Mouse (Mus musculus) hindbrain, embryonic 12.5 days (tissue): ENCODE results near the gene Gls. TPM values are rescaled to one million over a fixed set of nuclear protein-coding genes. Genes with fewer than 3 reads are reported as not detected.

Experiments used
- ATAC-seq: fragments of 200-750 bp; cut with Nextera tagmentation; 2 replicates; pipeline ENCODE4 v1.8.0; 2017; ENCODE audit warnings: moderate TSS enrichment; ENCODE audit not compliant: low FRiP score
- H3K27ac ChIP-seq: fragments of 300-500 bp; sonication (generic); 2 replicates; pipeline ENCODE4 v1.5.1; 2016; ENCODE audit warnings: mild to moderate bottlenecking
- H3K27me3 ChIP-seq: fragments of 300-500 bp; sonication (generic); 2 replicates; pipeline ENCODE4 v1.6.1; 2016; ENCODE audit warnings: mild to moderate bottlenecking
- H3K36me3 ChIP-seq: fragments of 300-500 bp; sonication (generic); 2 replicates; pipeline ENCODE4 v1.6.1; 2016; ENCODE audit warnings: mild to moderate bottlenecking
- H3K4me1 ChIP-seq: fragments of 300-500 bp; sonication (generic); 2 replicates; pipeline ENCODE4 v1.6.1; 2016
- H3K4me2 ChIP-seq: fragments of 300-500 bp; sonication (generic); replicated peaks from 2 replicates; pipeline ENCODE4 v1.6.1; 2016; ENCODE audit warnings: mild to moderate bottlenecking
- H3K4me3 ChIP-seq: fragments of 300-500 bp; sonication (generic); 2 replicates; pipeline ENCODE4 v1.5.1; 2016; ENCODE audit warnings: mild to moderate bottlenecking
- H3K9ac ChIP-seq: fragments of 300-500 bp; sonication (generic); 2 replicates; pipeline ENCODE4 v1.6.1; 2016; ENCODE audit warnings: mild to moderate bottlenecking, moderate library complexity
- H3K9me3 ChIP-seq: fragments of 300-500 bp; sonication (generic); replicated peaks from 2 replicates; pipeline ENCODE4 v1.6.1; 2016; ENCODE audit warnings: mild to moderate bottlenecking
- WGBS: fragments of 180-500 bp; shearing (Covaris S2); methylation state at CpG from one replicate; pipeline ENCODE4 v1.1.7; 2016; 5-methylcytosine and 5-hydroxymethylcytosine counted together
- polyA plus RNA-seq: library from polyadenylated mRNA; unstranded; fragments of >200 nt; fragmentation: Nextera tagmentation; extraction: Ambion mirVana; gene quantifications from 2 replicates; pipeline ENCODE4 v1.2.1, GENCODE M21; 2016

Gene Gls
- polyA plus RNA-seq, 1 experiment from 2014 or later = 40.9 TPM

GRCm38 (mm10) chr1:52149934-52150346, 83.1 kb downstream of the Gls start:
- H3K27me3 ChIP-seq = no peaks in the 10 kb centered on the region
- no peak overlapping the region for H3K4me3 ChIP-seq
- H3K9me3 ChIP-seq = no peaks in the 10 kb centered on the region
- H3K4me2 ChIP-seq = no peak overlapping the region
- H3K9ac ChIP-seq = no peak overlapping the region
- 61% methylated on average over 9 of the region's 9 CpGs for WGBS
- ATAC-seq = no peak
- H3K4me1 ChIP-seq = peaks cover 17% of the 10 kb centered on the region; the same call in 1 of the 2 replicates
- H3K36me3 ChIP-seq = no peaks in the 10 kb centered on the region
- H3K27ac ChIP-seq = no peak overlapping the region

DNA sequence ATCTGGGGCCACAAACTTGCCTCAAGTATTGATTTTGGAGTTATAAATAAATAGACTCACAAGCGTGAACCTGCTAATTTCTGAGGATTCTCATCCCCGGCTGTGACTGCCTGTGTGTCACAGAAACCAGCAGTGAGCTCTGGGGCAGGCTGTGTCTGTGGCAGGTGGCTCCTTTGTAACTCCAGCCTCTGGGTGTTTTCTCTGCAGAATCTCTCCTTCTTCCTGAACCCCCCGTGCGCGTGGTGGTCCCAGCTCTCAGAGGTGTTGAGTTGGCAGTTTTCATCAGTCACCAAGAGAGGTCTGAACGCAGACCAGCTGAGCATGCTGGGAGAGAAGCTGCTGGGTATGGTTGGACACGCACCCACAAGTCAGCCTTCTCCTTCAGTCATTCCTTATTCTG, 84.3 kb downstream of the Gls start:
- Histone ChIP-seq H3K4me1 (peaks cover 17% of the 10 kb centered on the region; the same call in 1 of the 2 replicates), H3K9me3 (no peaks in the 10 kb centered on the region), H3K27ac (no peak overlapping the region), H3K4me2 (no peak overlapping the region), H3K9ac (no peak overlapping the region), H3K4me3 (no peak overlapping the region), H3K27me3 (no peaks in the 10 kb centered on the region), H3K36me3 (no peaks in the 10 kb centered on the region)
- ATAC-seq = no peak
- WGBS = 70% methylated on average over 7 of the region's 7 CpGs

GRCm38 (mm10) chr1:52148178-52148577, 84.9 kb downstream of the Gls start:
- H3K4me2 ChIP-seq = no peak overlapping the region
- no peaks in the 10 kb centered on the region for H3K36me3 ChIP-seq
- WGBS = 64% methylated on average over 7 of the region's 7 CpGs
- H3K4me1 ChIP-seq = peaks cover 17% of the 10 kb centered on the region; the same call in 1 of the 2 replicates
- no peak for ATAC-seq
- no peak overlapping the region for H3K4me3 ChIP-seq
- H3K9me3 ChIP-seq = no peaks in the 10 kb centered on the region
- no peaks in the 10 kb centered on the region for H3K27me3 ChIP-seq
- H3K27ac ChIP-seq = no peak overlapping the region
- no peak overlapping the region for H3K9ac ChIP-seq

- Histone ChIP-seq H3K36me3 (no peaks in the 10 kb centered on the region), H3K4me1 (peaks cover 17% of the 10 kb centered on the region; the same call in 1 of the 2 replicates), H3K27ac (no peak overlapping the region), H3K4me3 (no peak overlapping the region), H3K4me2 (no peak overlapping the region), H3K9ac (no peak overlapping the region), H3K27me3 (no peaks in the 10 kb centered on the region), H3K9me3 (no peaks in the 10 kb centered on the region)
- 77% methylated on average over 2 of the region's 2 CpGs for WGBS
- no peak for ATAC-seq
Observed at GRCm38 (mm10) chr1:52147431-52147830, 85.6 kb downstream of the Gls start.

DNA sequence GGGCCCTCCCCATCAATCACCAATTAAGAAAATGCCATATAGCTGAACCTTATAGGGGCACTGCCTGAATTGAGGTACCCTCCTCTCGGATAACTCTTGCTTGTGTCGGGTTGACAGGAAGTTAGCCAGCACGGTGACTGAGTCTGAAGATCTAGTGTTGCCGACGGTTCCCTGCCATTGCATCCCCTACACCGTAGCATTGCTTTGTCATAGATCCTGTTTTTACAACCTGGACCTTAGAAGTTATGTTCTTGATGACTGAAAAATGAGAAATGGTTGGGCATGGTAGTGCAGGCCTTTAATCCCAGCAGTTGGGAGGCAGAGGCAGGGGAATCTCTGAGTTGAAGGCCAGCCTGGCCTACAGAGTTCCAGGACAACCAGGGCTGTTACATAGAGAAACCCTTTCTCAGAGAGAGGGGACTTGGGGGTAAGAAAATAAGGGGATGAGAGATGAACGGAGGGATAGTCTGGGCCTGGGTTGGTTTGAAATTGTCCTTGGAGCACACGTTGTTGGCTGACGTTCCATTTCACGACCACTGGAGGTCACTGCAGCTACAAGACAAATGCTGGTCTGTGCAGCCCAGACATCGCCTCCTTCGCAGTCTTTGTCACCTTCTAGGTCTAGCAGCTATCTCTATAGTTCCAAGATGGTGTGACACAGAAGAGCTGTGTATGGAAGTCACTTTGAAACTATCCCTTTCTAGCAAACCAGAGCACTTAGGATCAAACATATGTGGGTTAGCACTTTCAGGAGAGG, 86.6 kb downstream of the Gls start:
- no peak overlapping the region for H3K9ac ChIP-seq
- no peaks in the 10 kb centered on the region for H3K36me3 ChIP-seq
- H3K4me1 ChIP-seq = peaks cover 17% of the 10 kb centered on the region; the same call in 1 of the 2 replicates
- H3K4me2 ChIP-seq = no peak overlapping the region
- H3K9me3 ChIP-seq = no peaks in the 10 kb centered on the region
- H3K27ac ChIP-seq = no peak overlapping the region
- ATAC-seq = peak; percentile 83
- H3K4me3 ChIP-seq = no peak overlapping the region
- no peaks in the 10 kb centered on the region for H3K27me3 ChIP-seq
- WGBS = 55% methylated on average over 12 of the region's 12 CpGs

GRCm38 (mm10) chr1:52144907-52145306, 88.1 kb downstream of the Gls start:
- no peak overlapping the region for H3K4me2 ChIP-seq
- H3K9ac ChIP-seq = no peak overlapping the region
- H3K4me3 ChIP-seq = no peak overlapping the region
- no peaks in the 10 kb centered on the region for H3K9me3 ChIP-seq
- ATAC-seq = no peak
- no peak overlapping the region for H3K27ac ChIP-seq
- peaks cover 15% of the 10 kb centered on the region; the same call in 1 of the 2 replicates for H3K4me1 ChIP-seq
- no peaks in the 10 kb centered on the region for H3K36me3 ChIP-seq
- WGBS = 88% methylated on average over 10 of the region's 10 CpGs
- no peaks in the 10 kb centered on the region for H3K27me3 ChIP-seq

DNA sequence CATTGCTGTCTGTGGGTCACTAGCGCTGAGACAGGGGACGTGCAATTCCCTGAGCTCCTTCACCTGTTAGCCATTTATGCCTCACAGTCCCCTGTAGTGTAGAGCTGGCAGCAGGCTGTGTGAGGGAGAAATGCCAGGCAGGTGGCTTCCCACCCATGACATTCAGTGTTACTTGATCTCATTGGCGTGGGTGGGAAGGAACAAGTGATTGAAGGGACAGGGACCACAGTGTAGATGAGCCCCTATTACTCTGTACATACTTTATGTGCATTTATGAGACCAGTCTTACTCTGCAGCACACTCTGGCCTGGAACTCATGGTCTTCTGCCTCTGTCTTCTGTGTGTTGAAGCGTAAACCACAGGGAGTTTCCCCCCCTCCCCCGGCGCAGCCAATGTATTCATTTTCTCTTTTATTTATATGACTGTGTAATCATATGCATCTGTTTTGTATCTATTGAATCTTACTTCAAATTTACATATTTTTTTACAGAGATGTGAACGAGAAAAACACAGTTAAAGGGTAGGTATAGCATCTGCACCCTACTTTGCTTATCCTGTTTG, 89.4 kb downstream of the Gls start:
- H3K27me3 ChIP-seq = no peaks in the 10 kb centered on the region
- H3K4me3 ChIP-seq = no peak overlapping the region
- no peak overlapping the region for H3K9ac ChIP-seq
- WGBS = 90% methylated on average over 7 of the region's 7 CpGs
- H3K9me3 ChIP-seq = no peaks in the 10 kb centered on the region
- no peak for ATAC-seq
- no peak overlapping the region for H3K4me2 ChIP-seq
- H3K36me3 ChIP-seq = no peaks in the 10 kb centered on the region
- no peak overlapping the region for H3K27ac ChIP-seq
- H3K4me1 ChIP-seq = peaks cover 12% of the 10 kb centered on the region; the same call in 1 of the 2 replicates

DNA sequence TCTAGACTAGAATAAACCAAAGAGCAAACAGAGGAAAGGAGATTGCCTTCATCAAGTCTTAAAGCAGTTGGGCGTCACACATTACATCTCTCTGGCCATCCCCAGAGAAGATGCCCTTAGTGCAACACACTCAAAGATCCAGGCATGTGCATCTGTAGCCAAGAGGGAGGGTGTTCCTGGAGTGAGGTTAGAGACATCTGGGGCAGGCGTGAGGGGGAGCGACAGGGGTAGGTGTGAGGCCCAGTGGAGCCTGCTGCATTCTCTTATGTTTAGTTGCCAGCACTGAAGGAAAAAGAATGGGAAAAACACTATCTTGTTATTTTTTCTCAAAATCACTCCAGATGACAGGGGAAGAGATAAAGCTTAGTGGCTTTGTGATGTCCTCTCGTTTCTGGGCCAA, 89.8 kb downstream of the Gls start:
- Histone ChIP-seq H3K4me3 (no peak overlapping the region), H3K4me2 (no peak overlapping the region), H3K36me3 (no peaks in the 10 kb centered on the region), H3K9ac (no peak overlapping the region), H3K27me3 (no peaks in the 10 kb centered on the region), H3K4me1 (0 out of 2 replicates have a peak, but pooled peaks cover 8% of the 10 kb centered on the region), H3K27ac (no peak overlapping the region), H3K9me3 (no peaks in the 10 kb centered on the region)
- ATAC-seq = no peak
- 82% methylated on average over 4 of the region's 4 CpGs for WGBS

- Histone ChIP-seq H3K4me2 (no peak overlapping the region), H3K27ac (no peak overlapping the region), H3K27me3 (no peaks in the 10 kb centered on the region), H3K4me1 (0 out of 2 replicates have a peak, but pooled peaks cover 3% of the 10 kb centered on the region), H3K9ac (no peak overlapping the region), H3K36me3 (no peaks in the 10 kb centered on the region), H3K4me3 (no peak overlapping the region), H3K9me3 (no peaks in the 10 kb centered on the region)
- ATAC-seq = no peak
- 71% methylated on average over 4 of the region's 4 CpGs for WGBS
Observed at GRCm38 (mm10) chr1:52142117-52142516, 90.9 kb downstream of the Gls start.

- no peak overlapping the region for H3K27ac ChIP-seq
- H3K4me2 ChIP-seq = no peak overlapping the region
- H3K4me3 ChIP-seq = no peak overlapping the region
- ATAC-seq = no peak
- no peaks in the 10 kb centered on the region for H3K36me3 ChIP-seq
- 0 out of 2 replicates have a peak, but pooled peaks cover 3% of the 10 kb centered on the region for H3K4me1 ChIP-seq
- H3K9ac ChIP-seq = no peak overlapping the region
- H3K27me3 ChIP-seq = no peaks in the 10 kb centered on the region
- 80% methylated on average over 3 of the region's 3 CpGs for WGBS
- H3K9me3 ChIP-seq = no peaks in the 10 kb centered on the region
Observed at GRCm38 (mm10) chr1:52141482-52141881, 91.5 kb downstream of the Gls start.

DNA sequence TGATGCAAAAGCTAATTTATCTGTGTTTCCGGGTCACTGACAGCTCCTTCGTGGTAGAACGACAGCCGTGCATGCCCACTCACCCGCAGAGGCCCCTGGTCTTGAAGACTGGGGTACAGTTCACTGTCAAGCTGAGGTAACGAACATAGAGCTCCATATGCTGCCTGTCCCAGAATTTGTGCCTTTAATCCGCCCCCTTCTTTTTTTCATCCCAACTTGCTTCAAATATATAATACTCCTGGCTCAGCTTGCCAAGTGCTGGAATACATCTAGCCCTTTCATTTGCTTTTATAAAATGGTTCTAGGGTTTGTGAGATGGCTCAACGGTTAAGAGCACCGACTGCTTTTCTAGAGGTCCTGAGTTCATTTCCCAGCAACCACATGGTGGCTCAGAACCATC, 92.5 kb downstream of the Gls start:
- H3K27me3 ChIP-seq = no peaks in the 10 kb centered on the region
- ATAC-seq = no peak
- WGBS = 81% methylated on average over 9 of the region's 9 CpGs
- H3K4me1 ChIP-seq = 0 out of 2 replicates have a peak, but pooled peaks cover 3% of the 10 kb centered on the region
- no peaks in the 10 kb centered on the region for H3K9me3 ChIP-seq
- H3K9ac ChIP-seq = no peak overlapping the region
- no peak overlapping the region for H3K27ac ChIP-seq
- no peak overlapping the region for H3K4me3 ChIP-seq
- no peak overlapping the region for H3K4me2 ChIP-seq
- no peaks in the 10 kb centered on the region for H3K36me3 ChIP-seq

- no peaks in the 10 kb centered on the region for H3K27me3 ChIP-seq
- H3K4me3 ChIP-seq = no peak overlapping the region
- H3K9me3 ChIP-seq = no peaks in the 10 kb centered on the region
- 0 out of 2 replicates have a peak, but pooled peaks cover 7% of the 10 kb centered on the region for H3K4me1 ChIP-seq
- H3K27ac ChIP-seq = no peak overlapping the region
- ATAC-seq = 0 out of 2 replicates have a peak, but pooled peaks have one; percentile 50
- no peak overlapping the region for H3K4me2 ChIP-seq
- no peaks in the 10 kb centered on the region for H3K36me3 ChIP-seq
- no peak overlapping the region for H3K9ac ChIP-seq
- WGBS = 61% methylated on average over 16 of the region's 16 CpGs
Observed at GRCm38 (mm10) chr1:52137292-52137691, 95.7 kb downstream of the Gls start.
